Mouse (Mus musculus) testis, postnatal 10 days (tissue): ENCODE measurements around the gene A730049H05Rik.

ENCODE experiments used
- DNase-seq: peaks from one replicate; pipeline ENCODE4 v3.0.0; 2021; ENCODE audit warnings: low spot score

The A730049H05Rik gene

GRCm38 (mm10) chr6:92816311-92816751, at the start of gene A730049H05Rik:
TSS of gene A730049H05Rik (plus strand) at chr6:92816478.
- DNase-seq: no peak

DNA sequence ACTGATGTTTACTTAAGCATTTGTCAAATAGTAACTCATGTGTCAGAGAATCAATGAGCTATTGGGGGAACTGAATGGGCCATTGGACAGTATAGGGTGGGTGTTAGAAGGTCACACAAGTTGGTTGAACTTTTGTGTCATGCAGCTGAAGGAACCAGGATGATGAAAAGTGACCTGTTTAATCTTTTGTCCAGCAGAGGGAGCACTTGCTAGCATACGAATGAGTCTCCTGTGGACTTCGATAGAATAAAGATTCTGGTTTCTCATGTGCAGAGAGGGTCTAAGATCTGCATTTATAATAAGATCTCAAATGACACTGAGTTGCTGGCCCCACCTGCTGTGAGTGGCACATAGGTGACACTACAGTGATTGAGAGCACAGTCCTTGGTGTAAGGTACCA, 39.9 kb upstream of the A730049H05Rik start:
- no peak for DNase-seq

DNA sequence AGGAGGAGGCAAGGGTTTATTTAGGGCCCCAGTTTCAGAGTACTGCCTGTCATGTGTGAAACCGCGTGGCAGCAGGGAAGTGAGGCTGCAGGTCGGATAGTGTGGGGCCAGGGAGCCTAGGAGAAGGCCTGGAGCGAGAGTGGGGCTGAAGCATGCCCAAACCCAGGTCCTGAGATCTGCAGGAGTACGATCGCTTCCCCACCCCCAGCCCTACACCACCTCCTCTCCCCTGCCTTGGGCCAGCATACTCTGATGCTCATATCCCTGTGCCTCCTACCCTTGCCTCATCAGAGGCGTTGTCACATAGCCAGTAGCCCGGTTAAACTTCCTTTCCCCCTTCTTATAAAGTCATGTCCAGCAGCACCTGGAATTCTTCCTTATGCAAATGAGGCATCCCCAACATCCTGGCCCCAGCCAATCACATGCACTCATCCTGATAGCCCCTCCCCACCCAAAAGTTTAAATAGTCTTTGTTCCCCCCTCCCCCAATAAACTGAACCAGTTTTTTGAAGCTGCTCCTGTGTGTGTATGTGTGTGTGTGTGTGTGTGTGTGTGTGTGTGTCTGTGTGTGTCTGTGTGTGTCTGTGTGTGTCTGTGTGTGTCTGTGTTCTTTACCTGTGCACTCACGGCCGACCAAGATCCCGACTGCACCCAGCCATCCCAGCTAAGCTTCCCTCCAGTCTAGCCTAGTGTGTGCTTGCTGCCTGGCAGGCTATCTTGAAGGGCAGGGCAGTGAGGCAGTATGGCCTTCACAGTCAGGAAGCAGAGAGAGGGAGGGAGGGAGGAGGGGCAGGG, 36.9 kb upstream of the A730049H05Rik start:
- DNase-seq: no peak

DNA sequence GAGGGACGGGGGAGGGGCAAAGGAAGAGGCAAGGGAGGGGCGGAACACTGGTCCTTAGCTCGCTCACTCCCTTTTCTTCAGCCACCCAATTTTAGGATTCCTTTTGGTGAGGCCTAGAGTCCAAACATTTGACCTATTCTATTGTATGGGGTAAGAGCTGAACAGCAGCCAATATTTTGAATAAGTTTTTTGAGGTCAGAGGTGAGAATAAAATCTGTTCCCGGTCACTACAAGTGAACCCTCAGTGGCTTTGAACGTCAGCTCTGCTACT, 36.4 kb upstream of the A730049H05Rik start:
- no peak for DNase-seq

- DNase-seq: no peak
Measured at GRCm38 (mm10) chr6:92781446-92781845, 34.8 kb upstream of the A730049H05Rik start.

DNA sequence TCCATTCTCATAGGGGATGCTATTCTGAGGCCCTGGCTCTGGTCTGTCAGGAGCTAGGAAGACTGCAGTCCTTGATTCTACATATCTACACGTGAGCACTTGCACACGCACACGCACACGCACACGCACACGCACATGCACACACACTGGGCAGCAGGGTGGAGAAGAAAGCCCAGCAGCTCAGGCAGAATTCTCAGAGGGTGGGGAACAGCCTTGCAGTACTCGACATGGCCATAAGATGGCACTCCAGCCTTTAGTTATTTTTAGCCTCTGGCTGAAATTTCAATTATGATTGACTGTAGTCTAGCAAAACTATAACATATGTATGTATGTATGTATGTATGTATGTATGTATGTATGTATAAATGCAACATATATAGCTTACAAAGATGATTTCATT, 31.5 kb upstream of the A730049H05Rik start:
- DNase-seq: peak; percentile 80

- DNase-seq: no peak
Measured at GRCm38 (mm10) chr6:92786701-92787375, 29.4 kb upstream of the A730049H05Rik start.

- DNase-seq: peak; percentile 97
Measured at GRCm38 (mm10) chr6:92787376-92787712, 28.9 kb upstream of the A730049H05Rik start.

DNA sequence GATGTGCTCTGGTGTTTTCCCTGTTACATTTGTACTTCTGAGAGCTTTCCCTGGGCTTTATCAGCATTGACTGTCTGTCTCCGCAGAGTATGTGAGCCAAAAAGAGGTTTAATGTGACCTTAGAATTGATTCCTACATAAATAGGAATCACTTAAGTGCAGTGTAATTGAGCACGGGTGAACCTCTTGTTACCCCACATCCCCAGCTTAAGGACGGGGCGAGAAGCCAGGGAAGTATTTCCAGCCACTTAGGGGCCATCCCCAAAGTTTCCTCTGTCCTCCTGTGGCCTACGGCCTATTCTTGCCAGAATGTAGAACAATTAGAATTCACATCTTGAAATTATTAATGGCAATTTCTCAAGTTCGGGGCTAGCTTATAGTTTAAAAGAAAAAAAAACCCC, 22.5 kb upstream of the A730049H05Rik start:
- DNase-seq: no peak

- DNase-seq: no peak
Measured at GRCm38 (mm10) chr6:92801462-92801861, 14.8 kb upstream of the A730049H05Rik start.

DNA sequence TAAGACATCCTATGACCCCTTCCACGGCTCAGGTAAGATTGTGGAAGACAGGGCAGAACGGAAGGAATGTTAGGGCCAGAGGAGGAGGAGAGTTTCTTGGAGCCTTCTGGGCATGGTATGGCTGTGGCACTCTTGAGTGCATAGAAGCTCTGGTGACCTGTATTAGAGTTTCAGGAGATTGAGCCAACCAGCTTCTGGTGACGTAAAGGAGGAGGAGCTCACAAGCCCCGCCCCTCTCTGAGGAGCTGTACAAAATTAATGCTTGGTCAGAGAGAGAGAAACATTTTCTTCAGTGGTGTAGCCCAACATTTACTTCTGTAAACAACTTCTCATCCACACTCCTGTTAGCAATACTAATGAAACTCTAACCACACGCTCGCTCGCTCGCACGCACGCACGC, 13.9 kb upstream of the A730049H05Rik start:
- DNase-seq: no peak

GRCm38 (mm10) chr6:92803213-92803612, 13.1 kb upstream of the A730049H05Rik start:
- DNase-seq: no peak

DNA sequence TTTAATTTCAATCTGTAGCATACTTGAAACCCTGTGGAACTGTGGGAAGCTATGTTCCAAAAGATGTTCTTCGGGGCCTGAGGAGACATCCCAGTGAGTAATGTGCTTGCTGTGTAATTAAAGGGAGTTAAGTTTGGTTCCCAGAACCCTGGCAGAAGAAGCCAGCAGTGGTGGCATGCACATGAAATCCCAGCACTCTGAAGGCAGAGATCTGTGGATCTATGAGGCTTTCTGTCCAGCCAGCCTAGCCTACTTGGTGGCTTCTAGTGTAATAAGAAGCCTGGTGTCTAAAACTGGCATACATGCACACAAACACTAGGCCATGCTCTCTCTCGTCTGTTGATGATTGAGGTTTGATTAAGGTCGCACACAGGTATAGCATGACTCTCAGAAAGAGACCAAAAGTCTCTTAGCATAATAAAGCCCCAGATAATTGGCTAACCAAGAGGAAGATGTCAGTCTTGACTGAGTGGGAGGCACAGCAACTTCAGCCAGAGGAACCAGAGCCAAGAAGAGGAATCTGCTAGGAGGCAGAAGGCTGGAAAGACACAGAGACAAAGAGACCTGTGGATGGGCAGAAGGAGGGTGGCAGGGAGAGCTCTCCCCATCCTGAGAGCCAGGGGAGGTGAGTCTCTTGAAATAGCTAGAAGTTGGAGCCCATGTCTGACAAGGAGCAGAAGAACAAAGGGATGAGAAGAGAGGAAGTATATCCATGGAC, 11.9 kb upstream of the A730049H05Rik start:
- DNase-seq: no peak

- no peak for DNase-seq
Measured at GRCm38 (mm10) chr6:92809818-92810217, 6.5 kb upstream of the A730049H05Rik start.

GRCm38 (mm10) chr6:92810628-92811027, 5.7 kb upstream of the A730049H05Rik start:
- no peak for DNase-seq

DNA sequence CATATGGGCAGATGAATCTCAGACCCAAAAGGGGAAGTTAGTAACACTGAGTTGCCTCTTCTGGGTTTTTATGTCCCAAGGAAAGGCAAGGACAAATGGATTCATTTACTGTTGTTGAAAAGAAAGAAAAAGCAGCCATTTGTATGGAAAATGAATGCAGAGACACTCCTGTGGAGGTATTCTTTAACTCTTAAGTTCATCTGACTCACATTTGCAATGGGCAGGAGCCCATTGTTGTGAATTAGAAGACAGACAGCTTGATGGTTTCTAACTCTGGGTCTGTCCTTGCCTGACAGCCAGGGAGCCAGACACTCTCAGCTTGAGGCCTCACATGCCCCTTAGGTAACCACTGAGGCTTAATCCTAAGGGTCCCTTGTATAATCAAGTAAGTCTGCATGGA, 4.7 kb upstream of the A730049H05Rik start:
- no peak for DNase-seq

DNA sequence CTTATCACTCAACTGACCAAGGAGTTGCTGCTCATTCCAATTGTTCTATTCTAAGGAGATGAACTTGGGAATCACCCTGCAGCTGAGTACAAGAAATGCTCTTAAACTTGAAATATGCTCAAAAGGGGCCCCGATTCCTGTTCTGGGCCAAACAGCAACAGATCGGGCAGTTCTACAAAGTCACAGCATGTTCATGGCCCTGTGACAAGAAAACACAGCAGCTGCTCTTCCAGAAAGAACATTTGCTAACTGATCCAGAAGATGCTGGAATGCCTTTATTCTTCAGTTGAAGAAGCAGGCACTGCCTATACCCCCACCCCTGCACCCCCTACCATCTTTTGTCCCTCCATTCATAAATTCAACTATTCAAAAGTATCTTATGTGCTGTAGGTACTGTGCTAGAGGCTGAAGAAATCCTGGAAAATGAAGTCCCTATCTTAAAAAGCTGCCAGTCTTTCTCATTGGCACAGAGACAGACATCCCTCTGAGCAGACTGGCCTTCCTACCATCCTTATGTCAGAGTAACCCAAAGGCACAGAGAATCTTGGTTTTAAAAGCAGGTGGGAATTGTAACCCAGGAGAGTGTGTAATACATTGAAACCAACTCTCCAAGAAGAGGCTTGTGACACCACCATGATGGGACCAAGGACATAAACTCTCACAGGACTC, 3.4 kb upstream of the A730049H05Rik start:
- no peak for DNase-seq

DNA sequence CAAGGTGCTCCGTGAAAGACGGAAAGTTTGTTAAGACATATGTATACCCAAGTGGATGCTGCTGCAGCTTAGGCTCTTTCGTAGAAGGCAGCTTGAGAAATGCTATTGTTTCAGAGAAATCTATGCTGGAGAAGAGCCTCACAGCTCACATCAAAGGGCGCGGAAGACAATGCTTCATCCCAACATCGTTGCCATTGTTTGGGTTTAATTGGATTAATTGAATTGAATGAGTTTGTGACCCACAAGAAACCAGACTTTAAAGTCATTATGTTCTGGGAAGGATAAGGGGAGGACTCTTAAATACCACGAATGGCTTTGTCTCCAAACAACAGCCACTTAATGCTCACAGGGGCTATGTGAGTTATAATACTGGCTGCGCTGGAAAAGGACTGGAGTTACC, 1.4 kb downstream of the A730049H05Rik start:
- no peak for DNase-seq

DNA sequence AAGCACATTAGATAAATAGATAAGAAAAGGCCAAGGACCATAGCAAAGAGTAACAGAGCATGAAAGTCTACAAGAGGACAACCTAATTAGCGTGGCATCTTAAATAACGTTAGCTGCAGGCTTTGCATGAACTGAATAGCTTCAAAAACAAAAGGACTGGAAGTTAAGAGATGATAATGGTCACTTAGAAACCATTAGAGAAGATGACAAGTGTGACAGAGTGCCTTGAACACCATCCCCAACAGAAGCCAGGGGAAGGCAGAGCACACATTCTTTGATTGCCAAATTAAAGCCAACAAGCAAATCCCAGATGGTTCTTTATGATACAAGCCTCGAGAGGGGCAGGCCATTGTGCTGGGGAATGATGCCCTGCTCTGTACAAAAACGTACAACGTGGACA, 5.3 kb downstream of the A730049H05Rik start:
- no peak for DNase-seq

DNA sequence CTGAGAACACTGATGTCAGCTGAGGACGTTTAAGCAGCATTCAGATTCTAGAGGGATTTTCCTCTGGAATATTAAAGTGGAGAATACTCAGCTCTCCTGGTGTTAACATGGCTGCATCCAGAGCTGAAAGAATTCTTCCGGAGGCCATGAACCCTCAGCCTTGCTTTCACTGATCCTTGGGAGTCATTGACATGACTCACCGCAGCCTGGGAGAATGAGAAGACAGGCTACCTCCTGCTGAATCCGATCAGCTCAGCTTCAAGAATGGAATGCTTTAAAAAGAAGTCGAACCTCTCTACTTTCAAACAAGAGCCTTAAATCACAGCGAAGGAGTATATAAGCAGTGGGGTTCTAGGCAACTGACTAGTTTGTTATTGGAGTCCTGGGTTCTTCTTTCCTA, 5.7 kb downstream of the A730049H05Rik start:
- DNase-seq: no peak

DNA sequence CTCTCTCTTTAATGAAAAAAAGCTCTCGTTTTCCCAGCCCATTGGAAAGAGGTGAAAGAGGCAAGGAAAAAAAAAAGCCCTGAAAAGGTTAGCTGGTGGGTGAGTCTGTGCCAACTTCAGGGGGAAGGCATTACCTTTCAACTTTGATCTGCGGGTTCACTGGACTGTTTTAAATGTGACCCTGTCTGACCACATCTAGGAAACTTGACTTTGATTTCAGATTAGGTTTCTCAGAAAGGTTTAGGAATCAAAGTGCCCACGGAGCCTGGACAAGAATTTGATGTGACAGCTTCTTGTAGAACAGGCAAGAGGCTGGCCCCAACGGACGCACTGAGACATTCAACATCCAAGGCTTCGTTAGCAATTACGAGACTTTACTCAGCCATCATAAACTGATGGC, 7.7 kb downstream of the A730049H05Rik start:
- no peak for DNase-seq

DNA sequence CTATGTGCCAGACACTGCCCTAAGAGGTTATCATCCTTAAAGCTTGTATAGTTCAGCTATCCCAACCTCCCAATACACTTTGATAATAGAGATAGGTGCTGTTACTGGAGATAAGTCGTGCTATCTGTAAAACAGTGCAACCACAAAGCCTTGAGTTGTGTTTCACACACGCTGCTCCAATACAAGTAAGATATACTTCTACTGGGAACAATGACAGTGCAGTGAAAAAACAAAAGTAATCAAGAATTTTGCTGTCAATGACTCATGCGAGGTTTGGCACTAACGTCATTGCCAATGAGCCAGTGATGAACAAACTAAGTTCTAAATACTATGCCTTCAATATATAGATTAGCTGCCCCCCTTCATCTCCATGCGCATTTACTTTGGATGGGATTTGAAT, 10.3 kb downstream of the A730049H05Rik start:
- no peak for DNase-seq

DNA sequence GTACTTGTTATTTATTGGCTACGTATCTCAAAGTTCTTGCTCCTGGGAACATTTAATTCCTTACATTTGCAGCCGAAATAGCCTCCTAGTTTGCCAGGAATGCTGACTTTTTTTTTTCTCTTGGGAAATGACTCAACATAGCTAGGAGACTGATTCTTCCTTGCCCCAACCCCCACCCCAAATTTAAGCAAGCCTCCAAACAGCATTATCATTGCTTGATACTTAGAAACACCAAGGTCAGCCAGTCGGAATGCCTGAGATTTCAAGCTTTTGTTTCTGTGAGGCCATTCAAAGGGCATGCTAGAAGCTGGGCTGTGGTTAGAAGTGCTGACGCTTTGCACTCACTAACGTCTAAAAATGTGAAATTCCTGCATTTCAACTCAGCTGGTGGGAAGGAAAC, 11.1 kb downstream of the A730049H05Rik start:
- no peak for DNase-seq
